Mouse (Mus musculus): ENCODE data around the gene Dynll1. TPM values are rescaled to one million over a fixed set of nuclear protein-coding genes. Genes with fewer than 3 reads are reported as not detected.
A peak's percentile ranks its signal among the peaks of the same experiment; 100 is the strongest.

Dynll1 gene
- total and polyA plus RNA-seq, 3 experiments = 65.1 to 85.6 (median 65.2) TPM

GRCm38 (mm10) chr5:115340577-115341313, 39.9 kb upstream of the Dynll1 start, which contains the start of the genes Gatc and Triap1:
Gene Gatc (minus strand): TSS chr5:115341178.
Gene Triap1 (plus strand): TSS chr5:115341225.
- WGBS = under 1% methylated on average over 62 of the region's 62 CpGs
- peaks cover 3% of the 10 kb centered on the region for H3K4me1 ChIP-seq (ENCODE audit: control insufficient read depth, insufficient read depth, low read length)
- H3K36me3 ChIP-seq (ENCODE audit: control insufficient read depth, insufficient read depth, low read length) = 0 out of 2 replicates have a peak, but pooled peaks cover 4% of the 10 kb centered on the region
- H3K79me2 ChIP-seq (replicated peaks; ENCODE audit: control insufficient read depth, insufficient read depth, low read length) = no peaks in the 10 kb centered on the region
- H3K27ac ChIP-seq = peak within 1 kb of the TSS; percentile 89
- TF ChIP-seq CTCF (IDR thresholded peaks at IDR 0.05) = no peak
- TF ChIP-seq POLR2A (IDR thresholded peaks at IDR 0.05; ENCODE audit: insufficient read depth, low read depth, low read length) = peak; percentile 84
- peak; percentile 91 to 93 for DNase-seq
- intact Hi-C loops (cut with DNase I) = loop anchor here (1.0 to 10.0 kb wide), 4 partner anchors 13 to 216 kb away; partner anchors contain the start of genes Rplp0 and Srsf9
- H3K4me3 ChIP-seq = peak within 1 kb of the TSS; percentile 72
- no peaks in the 10 kb centered on the region for H3K27me3 ChIP-seq (ENCODE audit: control insufficient read depth, insufficient read depth, low read length)
- H3K9ac ChIP-seq (ENCODE audit: low read depth, low read length) = peak within 1 kb of the TSS; percentile 91

DNA sequence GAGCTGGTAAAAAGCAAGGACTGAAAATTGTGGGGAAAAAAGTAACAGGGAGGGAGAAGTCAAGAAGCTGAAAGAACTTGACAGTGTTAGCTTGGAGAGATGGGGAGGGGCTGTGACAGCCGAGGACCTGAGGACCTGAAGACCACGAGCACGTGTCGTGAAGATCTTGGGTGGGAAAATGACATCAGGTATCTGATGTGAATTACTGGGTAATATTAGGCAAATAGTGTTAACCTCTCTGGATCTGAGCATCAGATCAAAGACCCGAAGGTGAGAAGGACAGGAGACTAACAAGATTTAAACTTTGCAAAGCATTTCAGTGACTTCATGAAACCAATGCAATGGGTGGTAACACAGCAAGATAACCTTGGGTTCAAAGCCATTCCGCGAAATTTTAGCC, 39.2 kb upstream of the Dynll1 start:
- 16% methylated on average over 7 of the region's 7 CpGs for WGBS
- H3K4me1 ChIP-seq (ENCODE audit: control insufficient read depth, insufficient read depth, low read length) = peaks cover 3% of the 10 kb centered on the region
- TF ChIP-seq POLR2A (IDR thresholded peaks at IDR 0.05; ENCODE audit: insufficient read depth, low read depth, low read length) (no peak), CTCF (IDR thresholded peaks at IDR 0.05) (no peak), EP300 (IDR thresholded peaks at IDR 0.05; ENCODE audit: insufficient read depth, low read depth, low read length) (no peak)
- intact Hi-C loops (cut with DNase I) = loop anchor here (1.0 to 10.0 kb wide), 4 partner anchors 13 to 215 kb away; partner anchors contain the start of genes Rplp0 and Srsf9
- H3K9ac ChIP-seq (ENCODE audit: low read depth, low read length) = peak overlapping the region; percentile 24
- DNase-seq = no peak
- no peak overlapping the region for H3K27ac ChIP-seq
- no peaks in the 10 kb centered on the region for H3K27me3 ChIP-seq (ENCODE audit: control insufficient read depth, insufficient read depth, low read length)
- H3K4me3 ChIP-seq = peak overlapping the region; percentile 72
- no peaks in the 10 kb centered on the region for H3K79me2 ChIP-seq (replicated peaks; ENCODE audit: control insufficient read depth, insufficient read depth, low read length)
- H3K36me3 ChIP-seq (ENCODE audit: control insufficient read depth, insufficient read depth, low read length) = peaks cover 4% of the 10 kb centered on the region; the same call in 1 of the 2 replicates

DNA sequence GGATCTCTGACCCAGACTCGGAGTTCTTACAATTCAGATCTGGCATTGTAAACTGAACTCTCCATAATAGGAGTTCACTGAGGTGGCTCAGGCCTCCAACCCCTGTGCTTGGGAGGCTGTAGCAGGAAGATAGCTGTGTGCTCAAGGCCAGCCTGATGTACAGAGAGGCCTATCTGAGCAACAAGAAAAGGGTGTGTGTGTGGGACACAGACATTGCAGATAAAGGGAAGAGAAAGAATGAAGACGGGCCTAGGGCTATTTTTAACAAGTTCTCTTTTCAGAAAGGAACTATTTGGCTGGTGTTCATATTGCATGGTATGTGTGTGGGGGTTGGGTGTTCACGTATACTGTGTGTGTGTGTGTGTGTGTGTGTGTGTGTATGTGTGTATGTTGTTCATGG, 32.8 kb upstream of the Dynll1 start:
- H3K27ac ChIP-seq = no peak overlapping the region; the same call in 1 of the 2 replicates
- no peak for DNase-seq
- no peaks in the 10 kb centered on the region; the same call in 1 of the 2 replicates for H3K4me1 ChIP-seq (ENCODE audit: control insufficient read depth, insufficient read depth, low read length)
- H3K79me2 ChIP-seq (replicated peaks; ENCODE audit: control insufficient read depth, insufficient read depth, low read length) = no peaks in the 10 kb centered on the region
- peaks cover 6% of the 10 kb centered on the region for H3K36me3 ChIP-seq (ENCODE audit: control insufficient read depth, insufficient read depth, low read length)
- no peak for TF ChIP-seq EP300 (IDR thresholded peaks at IDR 0.05; ENCODE audit: insufficient read depth, low read depth, low read length)
- TF ChIP-seq CTCF (IDR thresholded peaks at IDR 0.05) = no peak
- TF ChIP-seq POLR2A (IDR thresholded peaks at IDR 0.05; ENCODE audit: insufficient read depth, low read depth, low read length) = no peak
- intact Hi-C loops (cut with DNase I) = no loop called here
- H3K27me3 ChIP-seq (ENCODE audit: control insufficient read depth, insufficient read depth, low read length) = no peaks in the 10 kb centered on the region
- no peak overlapping the region for H3K9ac ChIP-seq (ENCODE audit: low read depth, low read length)
- whole genome bisulfite sequencing = 40% methylated on average over 3 of the region's 3 CpGs
- H3K4me3 ChIP-seq = no peak overlapping the region

GRCm38 (mm10) chr5:115330955-115331354, 30.2 kb upstream of the Dynll1 start:
- H3K27me3 ChIP-seq (ENCODE audit: control insufficient read depth, insufficient read depth, low read length) = no peaks in the 10 kb centered on the region
- peaks cover 6% of the 10 kb centered on the region for H3K36me3 ChIP-seq (ENCODE audit: control insufficient read depth, insufficient read depth, low read length)
- H3K27ac ChIP-seq = no peak overlapping the region
- H3K4me3 ChIP-seq = no peak overlapping the region
- WGBS = 62% methylated on average over 9 of the region's 9 CpGs
- intact Hi-C loops (cut with DNase I) = no loop called here
- no peaks in the 10 kb centered on the region for H3K79me2 ChIP-seq (replicated peaks; ENCODE audit: control insufficient read depth, insufficient read depth, low read length)
- TF ChIP-seq POLR2A (IDR thresholded peaks at IDR 0.05; ENCODE audit: insufficient read depth, low read depth, low read length) = no peak
- no peak for TF ChIP-seq EP300 (IDR thresholded peaks at IDR 0.05; ENCODE audit: insufficient read depth, low read depth, low read length)
- TF ChIP-seq CTCF (IDR thresholded peaks at IDR 0.05) = no peak
- DNase-seq = no peak
- peaks cover 3% of the 10 kb centered on the region; the same call in 1 of the 2 replicates for H3K4me1 ChIP-seq (ENCODE audit: control insufficient read depth, insufficient read depth, low read length)
- H3K9ac ChIP-seq (ENCODE audit: low read depth, low read length) = no peak overlapping the region

DNA sequence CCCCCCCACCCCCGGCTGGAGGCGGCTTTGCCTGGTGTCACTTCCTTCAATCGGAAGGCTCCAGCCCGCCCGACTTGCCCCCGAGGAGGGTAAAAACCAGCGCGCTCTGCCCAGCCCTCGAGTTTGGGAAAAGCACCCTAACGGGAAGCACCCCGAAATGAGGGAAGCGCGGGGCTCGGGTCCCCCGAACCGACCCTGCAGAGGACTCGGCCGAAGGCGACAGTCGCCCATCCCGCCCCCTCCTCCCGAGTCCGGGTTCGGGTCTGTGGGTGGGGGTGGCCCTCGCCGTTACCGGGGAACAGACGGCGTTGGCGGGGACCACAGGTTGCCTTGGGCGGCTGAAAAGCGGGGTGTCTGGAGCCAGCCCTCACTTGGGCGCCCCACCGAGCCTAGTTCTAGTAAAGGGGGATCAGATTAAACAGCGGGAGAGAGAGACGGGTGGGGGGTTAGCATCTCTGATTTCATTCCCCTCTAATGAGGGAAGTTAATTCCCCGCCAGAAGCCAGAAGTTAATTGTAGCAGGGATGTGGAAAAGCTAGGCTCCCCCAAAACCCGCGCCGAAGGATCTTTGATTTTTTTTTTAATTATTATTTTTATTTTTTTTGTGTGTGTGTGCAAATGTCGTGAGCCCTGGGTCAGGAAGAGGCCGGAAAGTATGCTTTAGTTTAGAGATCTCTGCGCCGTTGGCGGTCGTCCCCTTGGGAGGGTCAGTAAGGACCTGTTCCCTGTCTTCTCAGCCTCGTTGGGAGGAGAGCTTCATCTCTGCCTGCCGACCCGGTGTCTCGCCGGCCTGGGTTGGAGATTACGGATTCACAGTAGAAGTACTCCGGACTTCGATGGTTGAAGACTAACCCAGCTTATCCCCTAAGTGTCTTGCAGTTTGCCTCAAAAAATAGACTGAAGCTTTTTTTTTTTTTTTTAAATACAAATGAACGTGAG, 27.1 kb upstream of the Dynll1 start:
- H3K9ac ChIP-seq (ENCODE audit: low read depth, low read length) = peak overlapping the region; percentile 87
- intact Hi-C loops (cut with DNase I) = loop anchor here (1.0 to 2.0 kb wide), 3 partner anchors 12 to 55 kb away; partner anchors contain the start of genes Dynll1 and Rnf10
- TF ChIP-seq EP300 (IDR thresholded peaks at IDR 0.05; ENCODE audit: insufficient read depth, low read depth, low read length) (no peak), CTCF (IDR thresholded peaks at IDR 0.05) (no peak), POLR2A (IDR thresholded peaks at IDR 0.05; ENCODE audit: insufficient read depth, low read depth, low read length) (no peak)
- DNase-seq = peak; percentile 46 to 65
- no peaks in the 10 kb centered on the region for H3K79me2 ChIP-seq (replicated peaks; ENCODE audit: control insufficient read depth, insufficient read depth, low read length)
- H3K27me3 ChIP-seq (ENCODE audit: control insufficient read depth, insufficient read depth, low read length) = no peaks in the 10 kb centered on the region
- peaks cover 3% of the 10 kb centered on the region; the same call in 1 of the 2 replicates for H3K4me1 ChIP-seq (ENCODE audit: control insufficient read depth, insufficient read depth, low read length)
- H3K4me3 ChIP-seq = peak overlapping the region; percentile 98
- H3K36me3 ChIP-seq (ENCODE audit: control insufficient read depth, insufficient read depth, low read length) = no peaks in the 10 kb centered on the region
- 1% methylated on average over 54 of the region's 55 CpGs for WGBS
- peak overlapping the region; percentile 80 for H3K27ac ChIP-seq
